Mouse (Mus musculus): ENCODE measurements around the gene Col10a1. TPM values are rescaled to one million over a fixed set of nuclear protein-coding genes. Genes with fewer than 3 reads are reported as not detected.

The Col10a1 gene
- 0.26 and 0.38 TPM in 2 replicates for polyA plus RNA-seq (2014; fragmentation: Nextera tagmentation; extraction: Ambion mirVana)

- Histone ChIP-seq H3K4me1 (ENCODE audit: control insufficient read depth in 2 of 2, insufficient read depth in 2 of 2, low read length in 2 of 2) (no peaks in the 10 kb centered on the region), H3K4me2 (ENCODE audit: low read length) (no peak within 1 kb of the TSS), H3K27me3 (ENCODE audit: control insufficient read depth, insufficient read depth, low read length) (no peaks in the 10 kb centered on the region), H3K9me3 (ENCODE audit: control insufficient read depth, low read length) (no peaks in the 10 kb centered on the region), H3K36me3 (ENCODE audit: control insufficient read depth, insufficient read depth, low read length) (peaks cover 5% of the 10 kb centered on the region; the same call in 1 of the 2 replicates), H3K4me3 (ENCODE audit: control insufficient read depth in 1 of 2, insufficient read depth in 1 of 2, low read depth in 1 of 2, low read length in 2 of 2) (no peak within 1 kb of the TSS), H3K9ac (ENCODE audit: low read length) (no peak within 1 kb of the TSS), H3K27ac (replicated peaks in 1 of 2; ENCODE audit: control insufficient read depth in 1 of 2, insufficient read depth in 1 of 2, low read depth in 2 of 2, low read length in 2 of 2) (no peak within 1 kb of the TSS)
- ATAC-seq (ENCODE audit: insufficient number of reproducible peaks, insufficient read depth, low FRiP score, low read depth) = no peak
- 79% methylated on average over 8 of the region's 8 CpGs for WGBS
These were observed at the start of gene Col10a1 for GRCm38 (mm10) chr10:34389681-34390080. Col10a1 (plus strand) TSS chr10:34389981.

GRCm38 (mm10) chr10:34341014-34341413 lies 48.8 kb upstream of the Col10a1 start:
- Histone ChIP-seq H3K27me3 (ENCODE audit: control insufficient read depth, insufficient read depth, low read length) (no peaks in the 10 kb centered on the region), H3K4me1 (ENCODE audit: control insufficient read depth in 2 of 2, insufficient read depth in 2 of 2, low read length in 2 of 2) (no peaks in the 10 kb centered on the region), H3K36me3 (ENCODE audit: control insufficient read depth, insufficient read depth, low read length) (no peaks in the 10 kb centered on the region), H3K4me2 (ENCODE audit: low read length) (no peak overlapping the region), H3K27ac (replicated peaks in 1 of 2; ENCODE audit: control insufficient read depth in 1 of 2, insufficient read depth in 1 of 2, low read depth in 2 of 2, low read length in 2 of 2) (no peak overlapping the region), H3K9ac (ENCODE audit: low read length) (no peak overlapping the region), H3K9me3 (ENCODE audit: control insufficient read depth, low read length) (no peaks in the 10 kb centered on the region), H3K4me3 (ENCODE audit: control insufficient read depth in 1 of 2, insufficient read depth in 1 of 2, low read depth in 1 of 2, low read length in 2 of 2) (no peak overlapping the region)
- 78% methylated on average over 6 of the region's 6 CpGs for WGBS
- no peak for ATAC-seq (ENCODE audit: insufficient number of reproducible peaks, insufficient read depth, low FRiP score, low read depth)

- no peaks in the 10 kb centered on the region for H3K36me3 ChIP-seq (ENCODE audit: control insufficient read depth, insufficient read depth, low read length)
- H3K27ac ChIP-seq (replicated peaks in 1 of 2; ENCODE audit: control insufficient read depth in 1 of 2, insufficient read depth in 1 of 2, low read depth in 2 of 2, low read length in 2 of 2) = no peak overlapping the region
- whole genome bisulfite sequencing = 89% methylated on average over 1 of the region's 1 CpGs
- no peak for ATAC-seq (ENCODE audit: insufficient number of reproducible peaks, insufficient read depth, low FRiP score, low read depth)
- H3K4me3 ChIP-seq (ENCODE audit: control insufficient read depth in 1 of 2, insufficient read depth in 1 of 2, low read depth in 1 of 2, low read length in 2 of 2) = no peak overlapping the region
- H3K9me3 ChIP-seq (ENCODE audit: control insufficient read depth, low read length) = no peaks in the 10 kb centered on the region
- no peaks in the 10 kb centered on the region for H3K4me1 ChIP-seq (ENCODE audit: control insufficient read depth in 2 of 2, insufficient read depth in 2 of 2, low read length in 2 of 2)
- H3K27me3 ChIP-seq (ENCODE audit: control insufficient read depth, insufficient read depth, low read length) = no peaks in the 10 kb centered on the region
- no peak overlapping the region for H3K4me2 ChIP-seq (ENCODE audit: low read length)
- no peak overlapping the region for H3K9ac ChIP-seq (ENCODE audit: low read length)
These were observed 47.9 kb upstream of the Col10a1 start for GRCm38 (mm10) chr10:34341886-34342285.

- ATAC-seq (ENCODE audit: insufficient number of reproducible peaks, insufficient read depth, low FRiP score, low read depth) = no peak
- Histone ChIP-seq H3K36me3 (ENCODE audit: control insufficient read depth, insufficient read depth, low read length) (no peaks in the 10 kb centered on the region), H3K27ac (replicated peaks in 1 of 2; ENCODE audit: control insufficient read depth in 1 of 2, insufficient read depth in 1 of 2, low read depth in 2 of 2, low read length in 2 of 2) (no peak overlapping the region), H3K27me3 (ENCODE audit: control insufficient read depth, insufficient read depth, low read length) (no peaks in the 10 kb centered on the region), H3K4me1 (ENCODE audit: control insufficient read depth in 2 of 2, insufficient read depth in 2 of 2, low read length in 2 of 2) (peaks cover 0 to 10% of the 10 kb centered on the region in 2 experiments; a peak in 1 of 4 replicates), H3K9me3 (ENCODE audit: control insufficient read depth, low read length) (no peaks in the 10 kb centered on the region), H3K4me2 (ENCODE audit: low read length) (no peak overlapping the region), H3K9ac (ENCODE audit: low read length) (no peak overlapping the region), H3K4me3 (ENCODE audit: control insufficient read depth in 1 of 2, insufficient read depth in 1 of 2, low read depth in 1 of 2, low read length in 2 of 2) (no peak overlapping the region)
- WGBS = 58% methylated on average over 4 of the region's 4 CpGs
These were observed 37.6 kb upstream of the Col10a1 start for GRCm38 (mm10) chr10:34352166-34352565.

- no peak overlapping the region for H3K4me3 ChIP-seq (ENCODE audit: control insufficient read depth in 1 of 2, insufficient read depth in 1 of 2, low read depth in 1 of 2, low read length in 2 of 2)
- no peak overlapping the region for H3K9ac ChIP-seq (ENCODE audit: low read length)
- H3K27me3 ChIP-seq (ENCODE audit: control insufficient read depth, insufficient read depth, low read length) = no peaks in the 10 kb centered on the region
- no peak overlapping the region for H3K4me2 ChIP-seq (ENCODE audit: low read length)
- 83% methylated on average over 3 of the region's 3 CpGs for WGBS
- no peak overlapping the region for H3K27ac ChIP-seq (replicated peaks in 1 of 2; ENCODE audit: control insufficient read depth in 1 of 2, insufficient read depth in 1 of 2, low read depth in 2 of 2, low read length in 2 of 2)
- H3K4me1 ChIP-seq (ENCODE audit: control insufficient read depth in 2 of 2, insufficient read depth in 2 of 2, low read length in 2 of 2) = no peaks in the 10 kb centered on the region
- H3K36me3 ChIP-seq (ENCODE audit: control insufficient read depth, insufficient read depth, low read length) = no peaks in the 10 kb centered on the region
- H3K9me3 ChIP-seq (ENCODE audit: control insufficient read depth, low read length) = no peaks in the 10 kb centered on the region
- no peak for ATAC-seq (ENCODE audit: insufficient number of reproducible peaks, insufficient read depth, low FRiP score, low read depth)
These were observed 31.5 kb upstream of the Col10a1 start for GRCm38 (mm10) chr10:34358263-34358662.

GRCm38 (mm10) chr10:34363756-34364155 lies 26.0 kb upstream of the Col10a1 start:
- Histone ChIP-seq H3K36me3 (ENCODE audit: control insufficient read depth, insufficient read depth, low read length) (no peaks in the 10 kb centered on the region), H3K9ac (ENCODE audit: low read length) (no peak overlapping the region), H3K27me3 (ENCODE audit: control insufficient read depth, insufficient read depth, low read length) (no peaks in the 10 kb centered on the region), H3K27ac (replicated peaks in 1 of 2; ENCODE audit: control insufficient read depth in 1 of 2, insufficient read depth in 1 of 2, low read depth in 2 of 2, low read length in 2 of 2) (no peak overlapping the region), H3K9me3 (ENCODE audit: control insufficient read depth, low read length) (no peaks in the 10 kb centered on the region), H3K4me3 (ENCODE audit: control insufficient read depth in 1 of 2, insufficient read depth in 1 of 2, low read depth in 1 of 2, low read length in 2 of 2) (no peak overlapping the region), H3K4me2 (ENCODE audit: low read length) (no peak overlapping the region), H3K4me1 (ENCODE audit: control insufficient read depth in 2 of 2, insufficient read depth in 2 of 2, low read length in 2 of 2) (no peaks in the 10 kb centered on the region)
- no peak for ATAC-seq (ENCODE audit: insufficient number of reproducible peaks, insufficient read depth, low FRiP score, low read depth)

GRCm38 (mm10) chr10:34368138-34368537 lies 21.6 kb upstream of the Col10a1 start:
- Histone ChIP-seq H3K4me1 (ENCODE audit: control insufficient read depth in 2 of 2, insufficient read depth in 2 of 2, low read length in 2 of 2) (no peaks in the 10 kb centered on the region), H3K9ac (ENCODE audit: low read length) (no peak overlapping the region), H3K9me3 (ENCODE audit: control insufficient read depth, low read length) (no peaks in the 10 kb centered on the region), H3K4me2 (ENCODE audit: low read length) (no peak overlapping the region), H3K27me3 (ENCODE audit: control insufficient read depth, insufficient read depth, low read length) (no peaks in the 10 kb centered on the region), H3K27ac (replicated peaks in 1 of 2; ENCODE audit: control insufficient read depth in 1 of 2, insufficient read depth in 1 of 2, low read depth in 2 of 2, low read length in 2 of 2) (no peak overlapping the region), H3K4me3 (ENCODE audit: control insufficient read depth in 1 of 2, insufficient read depth in 1 of 2, low read depth in 1 of 2, low read length in 2 of 2) (no peak overlapping the region), H3K36me3 (ENCODE audit: control insufficient read depth, insufficient read depth, low read length) (no peaks in the 10 kb centered on the region)
- WGBS = 67% methylated on average over 5 of the region's 5 CpGs
- no peak for ATAC-seq (ENCODE audit: insufficient number of reproducible peaks, insufficient read depth, low FRiP score, low read depth)

- Histone ChIP-seq H3K4me2 (ENCODE audit: low read length) (no peak overlapping the region), H3K9ac (ENCODE audit: low read length) (no peak overlapping the region), H3K27me3 (ENCODE audit: control insufficient read depth, insufficient read depth, low read length) (no peaks in the 10 kb centered on the region), H3K27ac (replicated peaks in 1 of 2; ENCODE audit: control insufficient read depth in 1 of 2, insufficient read depth in 1 of 2, low read depth in 2 of 2, low read length in 2 of 2) (no peak overlapping the region), H3K4me3 (ENCODE audit: control insufficient read depth in 1 of 2, insufficient read depth in 1 of 2, low read depth in 1 of 2, low read length in 2 of 2) (no peak overlapping the region), H3K9me3 (ENCODE audit: control insufficient read depth, low read length) (no peaks in the 10 kb centered on the region), H3K36me3 (ENCODE audit: control insufficient read depth, insufficient read depth, low read length) (no peaks in the 10 kb centered on the region), H3K4me1 (ENCODE audit: control insufficient read depth in 2 of 2, insufficient read depth in 2 of 2, low read length in 2 of 2) (peaks cover 0 to 2% of the 10 kb centered on the region in 2 experiments; a peak in 1 of 4 replicates)
- no peak for ATAC-seq (ENCODE audit: insufficient number of reproducible peaks, insufficient read depth, low FRiP score, low read depth)
- 92% methylated on average over 7 of the region's 7 CpGs for WGBS
These were observed 16.4 kb upstream of the Col10a1 start for GRCm38 (mm10) chr10:34373332-34373731.
